Mouse (Mus musculus) WW6 (cell line): ENCODE data around the gene Coa5.

ENCODE experiments used
- DNase-seq: peaks from one replicate; pipeline ENCODE4 v3.0.0-alpha.2; 2013; ENCODE audit warnings: low read depth, low spot score

Gene Coa5

DNA sequence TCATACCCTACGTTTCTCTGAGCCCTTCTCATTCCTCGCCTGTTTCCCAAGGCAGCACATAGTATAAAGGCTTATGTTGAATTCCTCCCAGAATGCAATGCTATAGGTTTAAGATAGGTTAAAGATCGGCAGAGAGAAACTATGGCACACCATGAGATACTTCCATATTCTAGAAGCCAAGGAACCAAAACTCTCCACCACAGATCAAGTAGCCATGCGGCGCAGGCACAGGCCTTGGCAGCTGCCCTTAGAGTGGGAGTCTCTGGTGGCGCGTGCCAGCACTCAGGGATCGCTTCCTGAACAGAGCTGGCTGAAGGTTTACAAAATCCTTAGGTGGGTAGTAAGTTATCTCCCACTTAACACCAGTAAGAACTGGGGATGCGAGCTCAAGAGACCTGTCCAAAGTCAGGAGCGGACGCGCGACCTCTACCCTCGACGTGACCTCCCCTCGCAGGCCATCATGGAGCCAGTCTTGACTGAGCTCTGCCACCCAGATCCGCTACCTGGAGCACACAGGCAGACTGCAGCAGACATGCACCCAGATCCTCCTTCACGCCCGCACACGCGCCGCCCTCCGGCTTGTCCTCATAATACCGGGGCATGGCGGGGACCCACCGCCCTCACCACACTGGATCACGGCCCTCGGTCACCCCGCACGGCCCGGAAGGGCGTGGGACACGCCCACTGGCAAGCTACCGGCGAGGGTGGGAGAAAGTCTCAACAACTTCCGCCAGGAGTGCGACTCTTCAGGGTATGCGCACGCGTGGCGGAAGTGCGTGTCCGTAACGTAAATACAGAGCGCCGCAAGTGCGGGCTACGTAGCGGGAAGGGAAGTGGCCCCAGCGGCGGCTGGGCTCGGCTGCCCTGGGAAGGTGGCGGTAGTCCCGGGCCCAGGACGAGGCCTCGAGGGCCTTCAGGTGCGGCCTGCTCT is at the start of gene Coa5, which contains the start of gene Unc50:
Gene Coa5, minus strand, starts transcription at position 738 of the 931 bp plus-strand sequence.
Gene Unc50, plus strand, starts transcription at position 774 of the 931 bp plus-strand sequence.
- peak; percentile 83 for DNase-seq

DNA sequence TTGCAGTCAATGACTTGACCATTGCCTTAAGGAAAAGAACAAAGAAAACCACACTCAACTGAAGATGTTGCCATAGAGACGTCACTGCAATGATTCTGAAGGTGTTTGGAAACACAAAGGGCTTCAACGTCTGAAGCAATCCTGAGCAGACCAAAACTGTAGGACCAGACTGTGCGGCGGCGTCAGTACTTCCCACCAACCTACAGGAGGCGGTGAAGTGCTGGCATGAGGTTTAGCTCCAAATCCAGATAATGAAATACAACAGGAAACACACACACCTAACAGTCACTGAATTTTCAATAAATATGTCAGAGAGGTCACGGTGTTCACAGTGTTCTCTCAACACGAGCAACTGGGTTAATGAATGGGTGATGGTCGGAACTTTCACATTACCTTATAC is 49.2 kb upstream of the Coa5 start:
- DNase-seq: peak; percentile 4

DNA sequence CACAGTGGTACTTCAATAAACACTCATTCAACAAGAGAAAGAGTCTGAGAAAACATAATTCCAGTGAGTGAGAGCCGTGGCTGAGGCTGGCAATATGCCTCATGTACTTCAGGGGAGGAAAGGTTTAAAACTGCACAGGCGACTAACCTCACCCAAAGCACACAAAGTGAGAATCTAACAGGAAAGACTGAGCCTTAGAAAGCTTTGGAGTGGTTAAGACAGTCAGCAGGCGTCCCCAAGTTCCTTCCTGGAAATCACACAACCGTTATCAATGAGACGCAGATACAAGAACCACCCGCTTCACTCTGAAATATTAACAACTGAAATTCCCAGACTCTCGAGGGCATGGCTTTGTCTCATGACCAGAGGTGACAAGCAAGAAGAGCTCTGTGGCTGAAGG is 48.5 kb upstream of the Coa5 start:
- DNase-seq: no peak

GRCm38 (mm10) chr1:37477928-37478327 is 48.0 kb upstream of the Coa5 start:
- no peak for DNase-seq

- no peak for DNase-seq
Measured at GRCm38 (mm10) chr1:37477250-37477649, 47.3 kb upstream of the Coa5 start.

- DNase-seq: no peak
Measured at GRCm38 (mm10) chr1:37475312-37475711, 45.4 kb upstream of the Coa5 start.

- no peak for DNase-seq
Measured at GRCm38 (mm10) chr1:37474634-37475190, 44.8 kb upstream of the Coa5 start.

DNA sequence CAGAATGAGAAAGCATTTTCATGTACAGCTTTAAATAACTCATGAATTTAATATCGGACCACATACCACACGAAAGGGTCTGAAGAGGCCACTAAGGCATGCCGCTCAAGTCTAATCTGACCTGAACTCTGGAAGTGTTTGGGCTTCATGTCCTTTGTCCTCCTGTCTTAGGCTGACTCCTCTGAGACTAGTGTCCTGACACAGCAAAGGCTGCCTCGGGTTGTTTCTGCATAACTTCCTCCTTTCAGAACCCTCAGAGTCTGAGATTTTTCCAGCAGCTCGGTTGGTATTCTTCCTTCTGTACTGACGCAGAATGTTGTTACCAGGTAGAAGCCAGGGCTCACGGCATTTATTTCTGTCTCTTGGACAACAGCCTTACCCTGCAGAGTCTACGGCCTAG is 44.1 kb upstream of the Coa5 start:
- no peak for DNase-seq

- DNase-seq: no peak
Measured at GRCm38 (mm10) chr1:37473251-37473650, 43.3 kb upstream of the Coa5 start.

DNA sequence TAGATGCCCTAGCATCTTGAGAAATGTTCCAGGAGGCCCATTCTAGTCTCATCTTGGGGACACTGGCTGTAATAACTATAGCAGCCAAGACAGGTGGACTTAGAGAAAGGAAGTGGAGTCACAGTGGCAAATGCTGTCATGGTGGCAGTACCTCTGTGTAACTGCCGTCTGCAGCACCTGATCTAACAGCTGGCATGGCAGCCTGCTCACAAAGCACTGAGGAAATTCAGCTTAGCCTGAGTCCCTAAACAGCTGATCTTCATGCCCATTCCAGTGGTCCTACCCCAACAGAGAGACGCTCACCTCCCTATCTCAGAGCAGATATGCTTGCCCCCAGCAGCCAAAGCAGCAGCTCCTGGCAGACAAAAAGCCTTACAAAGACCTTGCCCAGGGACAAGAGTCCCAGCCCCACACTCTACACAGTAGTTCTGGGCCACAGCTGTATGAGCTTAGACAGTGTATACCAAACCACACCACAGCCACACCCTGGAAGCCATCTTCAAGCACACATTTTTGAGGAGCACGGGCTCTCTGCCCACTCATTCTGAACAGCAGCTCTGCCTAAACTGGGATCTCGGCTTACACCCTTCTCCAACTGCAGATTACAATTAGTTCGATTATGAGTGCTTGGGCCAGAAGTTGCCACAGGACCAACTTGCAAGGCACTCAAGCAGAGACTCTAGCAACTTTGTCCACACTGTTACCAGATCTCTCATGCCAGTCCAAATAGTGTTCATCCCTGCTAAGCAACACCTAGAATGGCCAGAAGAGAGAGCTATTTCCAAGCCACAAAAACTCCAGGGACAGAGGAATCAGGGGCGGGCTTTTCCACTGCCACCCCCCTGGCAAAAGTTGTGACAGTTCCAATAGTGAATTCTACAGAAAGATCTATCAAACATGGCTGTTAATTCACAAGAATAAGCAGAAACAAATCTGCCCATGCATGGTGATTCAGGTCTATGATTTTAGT is 41.6 kb upstream of the Coa5 start:
- DNase-seq: no peak

GRCm38 (mm10) chr1:37469007-37469406 is 39.1 kb upstream of the Coa5 start:
- no peak for DNase-seq

GRCm38 (mm10) chr1:37467806-37468205 is 37.9 kb upstream of the Coa5 start:
- DNase-seq: no peak

DNA sequence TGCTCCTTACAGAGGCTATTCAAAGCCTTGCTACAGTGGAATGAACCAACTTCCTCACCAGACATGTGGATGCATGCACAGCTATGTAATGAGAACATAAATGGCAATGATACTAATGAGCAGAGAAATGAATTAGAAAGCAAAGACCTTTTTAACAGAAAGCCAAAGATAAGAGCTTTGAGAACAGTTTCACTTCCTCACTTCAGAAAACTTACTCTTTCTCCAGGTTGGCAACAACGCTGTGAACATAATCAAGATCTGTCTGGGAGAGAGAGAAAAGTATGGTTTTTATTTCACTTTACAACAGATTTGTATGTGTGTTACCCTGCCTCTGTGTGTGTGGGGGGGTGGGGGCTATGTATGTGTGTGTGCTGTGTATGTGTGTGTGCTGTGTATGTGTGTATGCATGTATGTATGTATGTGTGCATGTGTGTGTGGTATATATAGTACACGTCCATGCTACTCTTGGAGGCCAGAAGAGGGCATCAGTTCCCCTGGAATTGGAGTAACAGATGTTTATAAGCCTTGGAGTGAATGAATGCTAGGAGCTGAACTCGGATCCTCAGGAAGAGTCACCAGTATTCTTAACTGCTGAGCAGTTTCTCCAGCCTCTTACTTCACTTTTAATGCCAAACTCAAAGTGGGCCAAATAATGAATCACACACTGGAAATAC is 36.6 kb upstream of the Coa5 start:
- DNase-seq: no peak

GRCm38 (mm10) chr1:37464878-37465452 is 35.1 kb upstream of the Coa5 start:
- no peak for DNase-seq

GRCm38 (mm10) chr1:37457546-37457945 is 27.6 kb upstream of the Coa5 start:
- DNase-seq: no peak

- DNase-seq: no peak
Measured at GRCm38 (mm10) chr1:37451270-37451669, 21.4 kb upstream of the Coa5 start.

DNA sequence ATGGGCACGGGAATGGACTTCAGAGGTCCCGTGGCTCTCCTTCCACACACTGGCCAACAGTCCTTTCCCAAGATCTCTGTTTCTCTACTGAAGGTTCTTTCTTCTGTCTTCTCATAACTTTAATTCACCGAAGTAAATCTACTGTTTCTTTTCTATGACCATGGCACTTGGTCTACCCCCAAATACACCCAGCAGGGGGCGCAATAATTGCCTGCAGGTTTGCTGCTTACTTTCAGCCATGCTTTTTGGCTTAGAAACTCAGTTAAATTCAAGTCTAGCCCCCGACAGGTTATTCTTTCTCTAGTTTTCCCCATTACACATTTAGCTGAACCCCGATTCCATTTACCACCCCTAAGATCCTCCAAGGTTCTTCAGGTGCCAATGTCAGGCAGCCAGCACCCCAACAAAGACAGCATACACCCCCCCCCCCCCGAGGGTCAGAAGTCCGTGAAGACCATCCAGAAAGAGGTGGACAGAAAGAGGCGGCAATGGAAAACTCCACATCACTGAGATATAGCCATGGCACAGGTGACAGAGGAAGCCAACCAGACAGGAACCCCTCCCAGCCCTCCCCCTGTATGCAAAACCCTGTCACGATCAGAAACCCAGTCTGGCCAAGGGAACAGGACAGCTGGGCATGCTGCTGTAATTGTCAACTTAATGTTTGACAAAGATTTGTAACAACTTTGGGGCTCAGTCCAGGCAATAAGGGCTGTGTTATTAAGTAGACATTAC is 18.6 kb upstream of the Coa5 start:
- DNase-seq: no peak

GRCm38 (mm10) chr1:37442848-37443835 is 13.2 kb upstream of the Coa5 start:
- DNase-seq: no peak

- no peak for DNase-seq
Measured at GRCm38 (mm10) chr1:37436419-37436818, 6.5 kb upstream of the Coa5 start.
